25 mouse cellular contexts compared by ENCODE assay signal in the genomic region with DNA sequence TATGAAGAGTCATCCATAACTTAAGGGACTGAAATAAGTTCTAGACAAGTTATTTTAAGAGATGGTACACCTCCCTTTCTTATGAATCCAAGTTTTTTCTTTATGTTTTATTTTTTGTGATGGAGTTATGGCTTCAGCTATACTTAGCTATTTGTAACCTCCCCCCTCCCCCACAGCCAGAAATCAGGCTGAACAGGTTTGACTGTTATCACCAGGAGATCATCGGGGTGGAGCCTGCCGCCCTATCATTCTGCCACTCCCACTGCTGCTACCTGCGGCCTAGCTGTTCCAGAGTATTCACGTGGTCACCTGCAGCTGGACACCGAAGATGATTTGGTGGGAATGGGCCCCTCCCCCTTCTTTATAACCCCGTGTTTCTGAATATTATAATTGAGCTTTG.
DNase-seq lines count a peak whose midpoint lies in the region; ATAC-seq and TF ChIP-seq lines count a peak whose summit lies in the region.
"Had no signal": no experiment of that assay in that cellular context is flagged by ENCODE, and none has a peak within 500 bp of the region (broad histone marks: within the 10 kb centered on the region; RNA-seq: fewer than 3 reads in every experiment).

No protein-coding gene starts in this region.

- ATAC-seq in intestine, embryonic 16.5 days, result peak; percentile 84
- ATAC-seq: activated CD4-positive, CD25-positive, alpha-beta regulatory T cell, adult 4 months; CD4-positive, CD25-positive, alpha-beta regulatory T cell, adult 4 months; forebrain, embryonic 15.5 days had no signal

- H3K4me2 ChIP-seq in intestine, embryonic 16.5 days (ENCODE audit: low read depth, low read length), result no peak overlapping the region
- H3K4me2 ChIP-seq: embryonic facial prominence, embryonic 12.5 days; forebrain, embryonic 12.5 days; forebrain, embryonic 15.5 days; heart, embryonic 13.5 days; hindbrain, embryonic 12.5 days; hindbrain, embryonic 15.5 days had no signal

- H3K27me3 ChIP-seq in ES-Bruce4 (ENCODE audit: control insufficient read depth, insufficient read depth, low read length, poor library complexity, severe bottlenecking), result no peaks in the 10 kb centered on the region
- H3K27me3 ChIP-seq in embryonic facial prominence, embryonic 10.5 days (replicated peaks; ENCODE audit: low read depth, poor library complexity, severe bottlenecking), result no peaks in the 10 kb centered on the region
- H3K27me3 ChIP-seq in intestine, embryonic 16.5 days (replicated peaks; ENCODE audit: control insufficient read depth, insufficient read depth, low read length), result no peaks in the 10 kb centered on the region
- H3K27me3 ChIP-seq: embryonic facial prominence, embryonic 12.5 days; forebrain, embryonic 12.5 days; forebrain, embryonic 15.5 days; heart, embryonic 13.5 days; hindbrain, embryonic 12.5 days; hindbrain, embryonic 15.5 days had no signal

- TF ChIP-seq EP300 in ES-Bruce4 (IDR thresholded peaks at IDR 0.05; ENCODE audit: insufficient read depth, low read depth, low read length), result peak; percentile 42; the same call in 1 of the 2 replicates

- no peak overlapping the region for H3K9ac ChIP-seq in ES-Bruce4 (ENCODE audit: low read depth, poor library complexity, severe bottlenecking)
- H3K9ac ChIP-seq in intestine, embryonic 16.5 days (ENCODE audit: low read depth, low read length), result no peak overlapping the region
- H3K9ac ChIP-seq: embryonic facial prominence, embryonic 12.5 days; forebrain, embryonic 12.5 days; forebrain, embryonic 15.5 days; heart, embryonic 13.5 days; hindbrain, embryonic 12.5 days; hindbrain, embryonic 15.5 days had no signal

- H3K4me1 ChIP-seq in ES-Bruce4 (ENCODE audit: control insufficient read depth, insufficient read depth, low read length), result peaks cover 2% of the 10 kb centered on the region
- no peaks in the 10 kb centered on the region for H3K4me1 ChIP-seq in embryonic facial prominence, embryonic 10.5 days
- H3K4me1 ChIP-seq in intestine, embryonic 16.5 days (ENCODE audit: control insufficient read depth, insufficient read depth, low read length), result no peaks in the 10 kb centered on the region
- H3K4me1 ChIP-seq: embryonic facial prominence, embryonic 12.5 days; forebrain, embryonic 12.5 days; forebrain, embryonic 15.5 days; heart, embryonic 10.5 days; heart, embryonic 13.5 days; hindbrain, embryonic 12.5 days; hindbrain, embryonic 15.5 days had no signal

- H3K36me3 ChIP-seq in ES-Bruce4 (ENCODE audit: control insufficient read depth, insufficient read depth, low read length, poor library complexity, severe bottlenecking), result no peaks in the 10 kb centered on the region
- no peaks in the 10 kb centered on the region for H3K36me3 ChIP-seq in embryonic facial prominence, embryonic 10.5 days (replicated peaks)
- H3K36me3 ChIP-seq in intestine, embryonic 16.5 days (ENCODE audit: control insufficient read depth, insufficient read depth, low read length), result no peaks in the 10 kb centered on the region
- H3K36me3 ChIP-seq: embryonic facial prominence, embryonic 12.5 days; forebrain, embryonic 12.5 days; forebrain, embryonic 15.5 days; heart, embryonic 10.5 days; heart, embryonic 13.5 days; hindbrain, embryonic 12.5 days; hindbrain, embryonic 15.5 days had no signal

- no peak overlapping the region for H3K4me3 ChIP-seq in ES-Bruce4 (ENCODE audit: low read depth, low read length)
- H3K4me3 ChIP-seq in embryonic facial prominence, embryonic 10.5 days, result no peak overlapping the region
- H3K4me3 ChIP-seq in intestine, embryonic 16.5 days (ENCODE audit: low read length), result no peak overlapping the region
- H3K4me3 ChIP-seq: embryonic facial prominence, embryonic 12.5 days; erythroblast, embryonic 14.5 days; forebrain, embryonic 12.5 days; forebrain, embryonic 15.5 days; heart, embryonic 10.5 days; heart, embryonic 13.5 days; hindbrain, embryonic 12.5 days; hindbrain, embryonic 15.5 days had no signal

- no peak for TF ChIP-seq POLR2A in ES-Bruce4 (IDR thresholded peaks at IDR 0.05; ENCODE audit: insufficient read depth, low read length)

- intact Hi-C loops in left cerebral cortex, postnatal 4 days (cut with DNase I), result no loop called here

- H3K9me3 ChIP-seq in ES-Bruce4 (replicated peaks; ENCODE audit: control insufficient read depth, insufficient read depth, low read length, poor library complexity, severe bottlenecking), result 0 out of 2 replicates have a peak, but pooled peaks cover 4% of the 10 kb centered on the region
- no peaks in the 10 kb centered on the region for H3K9me3 ChIP-seq in embryonic facial prominence, embryonic 10.5 days
- no peaks in the 10 kb centered on the region for H3K9me3 ChIP-seq in intestine, embryonic 16.5 days (ENCODE audit: control insufficient read depth, low read length)
- H3K9me3 ChIP-seq: embryonic facial prominence, embryonic 12.5 days; forebrain, embryonic 12.5 days; forebrain, embryonic 15.5 days; heart, embryonic 10.5 days; heart, embryonic 13.5 days; hindbrain, embryonic 12.5 days; hindbrain, embryonic 15.5 days had no signal

- H3K27ac ChIP-seq in ES-Bruce4 (ENCODE audit: insufficient read depth, low read length), result no peak overlapping the region
- no peak overlapping the region for H3K27ac ChIP-seq in embryonic facial prominence, embryonic 10.5 days (replicated peaks)
- H3K27ac ChIP-seq in intestine, embryonic 16.5 days (ENCODE audit: low read length), result no peak overlapping the region
- H3K27ac ChIP-seq: embryonic facial prominence, embryonic 12.5 days; forebrain, embryonic 12.5 days; forebrain, embryonic 15.5 days; heart, embryonic 10.5 days; heart, embryonic 13.5 days; hindbrain, embryonic 12.5 days; hindbrain, embryonic 15.5 days had no signal

- peak; percentile 53 for DNase-seq in urinary bladder, postnatal 14 days (ENCODE audit: low spot score)
- no peak for DNase-seq in urinary bladder, postnatal 10 days (ENCODE audit: low spot score)
- peak; percentile 10 for DNase-seq in embryonic facial prominence, embryonic 10.5 days (ENCODE audit: low spot score)
- no peak for DNase-seq in adrenal gland, postnatal 36 days
- no peak for DNase-seq in left cerebral cortex, postnatal 4 days
- no peak for DNase-seq in retina, embryonic 14.5 days (ENCODE audit: low spot score)
- DNase-seq: adrenal gland, adult 8-10 months; adrenal gland, postnatal 25 days; cerebellum, adult 18-20 months; cerebellum, adult 9-10 months; cerebellum, postnatal 14 days; gastrocnemius, postnatal 25 days; heart, adult 18-20 months had no signal

- no peak for TF ChIP-seq CTCF in ES-Bruce4 (IDR thresholded peaks at IDR 0.05; ENCODE audit: low read depth, low read length)

- 52% methylated on average over 6 of the region's 6 CpGs for WGBS in embryonic facial prominence, embryonic 10.5 days
- WGBS in intestine, embryonic 16.5 days, result 42% methylated on average over 6 of the region's 6 CpGs

Comparison
In these comparisons a context has a peak if more than half of its experiments do, and no peak if none do; other contexts are left out.
1. DNase-seq: peak in urinary bladder, postnatal 14 days (single experiment) and embryonic facial prominence, embryonic 10.5 days (single experiment); none in urinary bladder, postnatal 10 days (single experiment), adrenal gland, postnatal 36 days (0 of 2), left cerebral cortex, postnatal 4 days (single experiment) and retina, embryonic 14.5 days (single experiment).